Mouse (Mus musculus) c-Kit-positive CD71-positive TER-119-positive erythroid progenitor cells, embryonic 14.5 days (primary cell): ENCODE results near the gene Slc26a3.
A peak's percentile ranks its signal among the peaks of the same experiment; 100 is the strongest.

Experiments used
- DNase-seq: peaks from one replicate; pipeline ENCODE4 v3.0.0-alpha.2; 2013; ENCODE audit warnings: low spot score

The Slc26a3 gene

DNA sequence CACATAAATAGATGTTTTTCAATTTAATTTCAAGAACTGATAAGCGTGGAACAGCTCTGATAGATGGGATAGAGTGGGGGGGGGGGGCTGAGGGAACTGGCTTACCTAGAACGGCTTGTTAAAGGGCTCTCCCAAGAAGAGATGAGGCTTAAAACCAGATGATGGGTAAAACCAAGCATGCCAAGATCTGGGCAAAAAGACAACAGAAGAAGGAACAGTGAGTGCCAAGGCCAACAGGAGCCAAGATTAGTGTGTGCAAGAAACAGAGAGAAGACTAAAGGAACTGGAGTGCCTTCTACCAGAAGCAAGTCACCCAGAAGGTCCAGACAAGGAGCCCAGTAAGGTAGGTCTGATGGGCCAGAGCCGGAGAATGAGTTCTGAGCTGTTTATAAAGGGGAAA is at the start of gene Slc26a3:
Gene Slc26a3, plus strand, starts transcription at position 301 of the 400 bp plus-strand sequence.
- no peak for DNase-seq

DNA sequence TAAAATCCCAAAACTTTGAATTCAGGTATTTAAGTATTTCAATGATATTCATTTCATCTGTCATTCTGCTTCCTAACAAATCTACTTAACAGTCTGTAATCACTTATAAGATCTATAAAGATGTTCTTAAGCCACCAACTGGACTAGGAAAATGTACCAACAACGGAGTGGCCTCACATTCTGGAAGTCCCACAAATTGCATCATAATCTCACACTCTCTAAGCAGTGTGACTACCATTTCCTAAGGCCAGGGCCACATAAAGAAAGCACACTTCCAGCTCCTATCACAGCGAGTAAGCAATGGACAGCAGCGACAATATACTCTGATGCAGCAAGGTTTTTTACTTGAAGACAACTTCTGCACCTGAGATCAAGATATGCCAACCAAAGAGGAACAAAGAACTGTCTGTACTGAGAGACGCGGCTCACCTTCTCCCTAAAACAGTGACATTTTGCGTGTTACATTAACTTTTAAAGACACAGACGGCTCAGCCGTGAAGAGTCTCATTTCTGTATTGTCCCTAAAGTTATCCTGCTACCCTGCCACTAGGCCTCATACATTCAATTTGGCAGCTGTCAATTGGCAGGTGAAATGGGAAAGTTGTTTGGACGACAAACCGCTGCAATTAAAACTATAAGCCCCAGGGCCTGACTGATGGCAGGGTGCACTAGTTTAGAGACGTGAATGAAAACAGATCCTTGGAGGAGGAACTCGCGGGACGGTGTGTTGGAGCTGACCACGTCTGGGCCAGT is 40.3 kb upstream of the Slc26a3 start:
- DNase-seq = peak; percentile 22

DNA sequence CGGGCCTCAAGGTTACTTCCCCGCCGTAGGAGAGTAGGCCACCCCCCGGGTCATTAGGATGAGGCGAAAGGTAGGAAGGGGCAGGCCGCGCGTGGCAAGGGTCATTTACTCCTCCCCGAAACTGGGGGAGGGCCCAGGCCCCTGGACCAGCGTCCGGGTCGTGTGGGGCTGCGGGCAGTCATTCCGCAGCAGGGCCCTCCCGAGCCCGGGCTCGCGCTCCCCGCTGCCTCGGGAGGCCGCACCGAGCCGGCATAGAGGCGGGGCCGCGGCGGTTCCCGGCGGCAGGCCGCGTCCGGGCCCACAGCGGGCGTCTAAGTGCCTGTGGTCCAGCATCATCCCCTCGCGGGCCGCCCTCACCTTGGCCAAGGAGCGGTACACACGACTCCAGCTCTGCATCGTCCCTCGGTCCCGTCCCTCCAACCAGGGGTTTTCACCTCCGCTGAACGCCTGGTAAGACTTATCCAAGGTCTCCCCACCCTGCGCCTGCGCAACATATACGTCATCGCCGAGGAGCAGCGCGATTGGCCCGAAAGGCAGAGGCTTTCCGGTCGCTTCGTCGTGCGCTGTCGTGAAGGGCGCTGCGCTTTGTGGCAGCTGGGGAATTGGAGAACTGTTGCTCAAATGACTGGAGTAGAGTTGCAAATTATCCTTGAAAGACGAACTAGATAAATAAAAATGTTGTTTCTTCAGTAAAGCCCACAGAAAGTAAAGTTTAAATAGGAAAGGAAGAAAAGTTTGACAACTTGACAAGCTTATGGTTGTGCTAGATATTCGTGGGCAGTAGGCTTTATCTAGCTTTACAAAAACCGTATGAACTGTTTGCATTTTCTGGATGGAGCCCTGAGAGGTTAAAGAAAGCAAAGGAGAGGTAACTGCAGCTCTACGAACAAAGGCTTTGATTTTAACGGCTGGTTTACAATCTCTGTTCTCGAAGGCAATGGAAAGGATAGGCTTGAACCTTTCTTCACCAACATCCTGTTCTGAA is 39.4 kb upstream of the Slc26a3 start, which contains the start of gene Dld:
Gene Dld, minus strand, starts transcription at position 510 of the 985 bp plus-strand sequence.
- DNase-seq = peak; percentile 94

DNA sequence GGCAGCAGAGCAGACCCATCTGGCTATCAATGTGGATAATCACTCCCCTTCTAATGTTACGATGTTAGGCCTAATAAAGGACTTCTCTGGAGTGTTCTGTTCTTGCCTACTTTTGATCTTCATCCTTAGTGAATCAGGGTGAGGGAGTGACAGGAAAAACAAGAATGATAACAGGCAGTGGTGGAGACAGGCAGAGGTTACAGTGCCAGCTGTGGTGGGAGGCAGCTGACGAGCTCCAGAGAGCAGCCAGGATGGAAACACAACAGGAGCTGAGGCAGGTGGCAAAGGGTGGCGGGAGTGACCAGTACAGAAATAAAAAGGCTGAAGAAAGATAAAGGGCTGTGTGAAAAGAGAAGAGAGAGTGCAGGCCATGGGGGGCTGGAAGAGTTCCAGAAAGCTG is 24.2 kb upstream of the Slc26a3 start:
- no peak for DNase-seq

DNA sequence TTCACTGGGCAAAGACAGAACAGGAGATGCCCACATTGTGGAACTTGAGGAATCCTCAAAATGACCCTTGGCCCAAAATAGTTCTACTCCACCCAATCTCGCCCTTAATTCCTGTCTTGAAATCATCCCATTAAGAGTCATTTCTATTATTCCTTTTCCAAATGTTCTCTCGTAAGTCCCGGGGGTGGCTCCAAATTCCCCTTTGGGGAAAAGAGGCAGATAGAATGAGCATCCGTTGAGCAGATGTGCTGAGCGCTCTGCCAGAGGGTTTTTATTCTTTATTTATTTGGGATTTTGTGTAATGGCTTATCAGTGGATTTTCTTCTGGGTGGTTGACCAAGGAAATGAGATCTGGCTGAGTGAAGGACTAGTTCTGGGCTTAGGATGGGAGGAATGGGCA is 22.9 kb upstream of the Slc26a3 start:
- no peak for DNase-seq

DNA sequence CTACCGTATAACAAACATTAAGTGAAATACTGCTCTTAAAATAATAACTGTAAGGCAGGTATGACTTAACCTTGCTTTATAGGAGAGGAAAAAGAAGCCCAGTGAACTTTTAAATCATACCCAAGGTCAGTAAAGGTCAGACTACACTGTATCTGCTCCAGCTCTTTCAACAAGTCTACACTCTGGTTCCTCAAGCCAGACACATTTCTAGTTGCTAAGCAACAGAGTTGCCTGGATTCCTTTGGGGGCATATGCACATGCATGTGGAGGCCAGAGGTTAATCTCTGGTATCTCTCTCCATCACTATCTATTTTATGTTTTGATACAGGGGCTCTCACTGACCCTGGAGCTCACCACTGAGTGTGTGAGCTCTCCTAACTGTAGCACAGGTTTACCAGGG is 21.6 kb upstream of the Slc26a3 start:
- DNase-seq = no peak

DNA sequence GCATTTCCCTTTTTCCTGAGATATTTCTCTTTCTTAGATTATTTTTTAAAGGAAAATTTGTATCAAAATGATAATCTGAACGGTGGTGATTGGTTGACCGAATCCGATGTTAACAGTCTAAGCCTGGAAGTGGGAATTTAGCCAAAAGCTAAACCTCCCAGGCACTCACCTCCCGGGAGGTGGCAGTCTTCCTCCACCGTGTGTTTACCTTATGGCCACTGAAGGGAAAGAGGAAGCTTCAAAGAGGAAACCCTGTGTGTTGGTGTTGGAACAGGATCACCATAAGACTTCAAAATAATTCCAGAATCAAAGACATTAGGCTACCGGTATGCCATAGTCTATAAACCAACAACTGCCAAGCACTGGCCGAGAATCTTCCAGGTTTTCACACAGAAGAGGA is 21.0 kb upstream of the Slc26a3 start:
- no peak for DNase-seq

DNA sequence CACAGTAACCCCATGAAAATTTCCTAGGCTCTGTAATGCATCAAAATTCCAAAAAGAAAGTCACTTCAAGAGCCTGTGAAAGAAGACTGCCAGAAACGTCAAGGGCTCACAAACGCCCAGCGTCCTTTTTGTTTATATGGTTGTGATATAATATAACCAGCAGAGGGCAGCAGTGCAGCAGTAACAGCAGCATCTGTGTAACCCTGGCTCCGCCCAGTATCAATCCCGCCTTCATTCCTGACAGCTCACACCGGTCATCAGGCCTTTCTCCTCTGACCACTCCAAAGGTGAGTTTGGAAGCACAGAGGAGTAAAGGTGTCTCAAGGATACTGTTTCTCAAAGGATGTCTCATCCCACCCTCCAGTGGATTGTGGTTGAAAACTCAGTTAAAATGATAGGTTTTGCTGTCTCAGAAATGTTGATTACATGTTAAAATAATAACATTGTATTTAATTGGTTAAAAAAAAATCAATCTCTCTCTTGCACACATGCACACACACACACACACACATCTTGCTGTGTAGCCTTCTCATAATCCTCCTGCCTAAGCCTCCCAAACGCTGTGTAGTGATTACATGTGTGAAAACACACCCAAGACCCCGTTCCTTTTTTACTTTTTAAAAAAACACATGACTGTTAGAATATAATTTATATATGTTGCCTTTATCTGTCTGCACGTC is 15.9 kb upstream of the Slc26a3 start:
- DNase-seq = peak; percentile 67

DNA sequence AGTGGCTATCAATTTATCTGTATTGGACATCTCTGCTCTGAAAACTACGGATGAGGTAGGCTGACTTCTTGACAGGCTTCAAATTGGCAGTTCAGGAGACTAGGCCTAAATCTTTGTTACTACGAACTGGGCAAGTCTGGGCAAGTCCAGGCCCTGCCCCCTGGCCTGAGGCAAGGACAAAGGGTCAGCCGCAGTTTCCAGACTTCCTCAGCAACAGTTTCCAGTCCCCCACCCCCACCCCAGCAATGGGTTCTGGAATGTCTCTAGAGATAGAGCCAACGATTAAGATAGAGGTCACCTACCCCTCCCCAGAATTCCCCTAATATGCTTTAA is 15.4 kb upstream of the Slc26a3 start:
- no peak for DNase-seq

DNA sequence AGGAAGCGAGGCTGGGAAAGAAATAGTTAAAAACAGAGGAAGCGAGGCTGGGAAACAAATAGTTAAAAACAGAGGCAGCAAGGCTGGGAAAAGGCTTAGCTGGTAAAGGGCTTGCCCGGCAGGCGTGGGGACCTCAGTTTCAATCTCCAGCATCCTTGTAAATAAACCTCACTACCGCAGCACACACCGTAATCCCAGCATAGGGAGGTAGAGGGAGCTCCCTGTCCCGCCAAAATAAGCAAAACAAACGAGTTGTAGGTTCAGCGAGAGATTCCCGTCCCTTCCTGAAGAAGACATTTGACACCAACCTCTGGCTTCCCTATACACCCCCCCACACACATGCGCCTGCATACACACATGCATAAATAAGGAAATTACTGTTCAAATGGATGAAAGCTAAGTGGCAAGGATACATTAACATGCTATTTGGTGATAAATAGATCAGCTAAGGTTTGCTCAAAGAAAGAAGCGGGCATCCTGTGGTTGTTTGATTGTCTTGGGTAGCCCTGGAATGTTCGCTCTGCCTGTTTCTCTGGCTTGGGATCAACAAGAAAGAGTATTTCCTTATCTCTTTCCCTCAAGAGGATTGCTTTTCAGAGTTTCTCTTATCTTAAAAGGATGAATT is 14.2 kb upstream of the Slc26a3 start:
- DNase-seq = no peak

DNA sequence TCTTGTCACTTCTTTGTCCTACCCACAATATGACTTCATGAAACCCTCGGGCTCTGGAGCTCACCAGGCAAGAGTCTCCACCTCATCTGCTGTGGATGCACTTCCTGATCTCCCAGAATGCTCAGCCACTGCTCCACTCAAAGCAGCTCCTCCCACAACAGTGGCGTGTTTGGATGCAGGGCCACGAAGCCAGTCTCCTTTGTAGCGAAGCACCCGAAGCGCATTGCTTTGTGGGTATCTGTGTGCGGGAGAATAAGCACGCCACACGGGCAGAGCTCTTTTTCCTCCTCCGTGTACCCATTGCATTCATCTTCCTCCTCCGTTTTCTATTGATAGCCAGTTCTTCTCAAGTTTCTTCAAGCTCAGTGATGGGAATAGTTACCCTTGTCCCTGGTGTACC is 13.4 kb upstream of the Slc26a3 start:
- no peak for DNase-seq

DNA sequence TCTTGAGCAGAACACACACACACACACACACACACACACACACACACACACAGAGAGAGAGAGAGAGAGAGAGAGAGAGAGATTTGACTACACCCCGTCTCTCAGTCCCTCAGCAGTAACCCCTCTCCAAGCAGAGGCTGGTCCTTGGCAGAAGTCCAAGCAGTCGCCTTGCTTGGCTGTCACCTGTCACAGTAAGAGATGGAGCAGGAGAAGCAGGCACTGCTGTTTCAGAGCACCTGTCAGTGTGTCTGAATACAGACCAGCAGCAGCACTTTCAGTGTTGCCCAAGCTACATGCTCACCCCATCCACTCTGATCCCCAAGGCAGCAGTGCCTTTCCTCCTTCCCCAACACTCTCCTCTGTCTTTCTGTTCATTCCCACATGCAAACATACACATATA is 9.8 kb upstream of the Slc26a3 start:
- no peak for DNase-seq

DNA sequence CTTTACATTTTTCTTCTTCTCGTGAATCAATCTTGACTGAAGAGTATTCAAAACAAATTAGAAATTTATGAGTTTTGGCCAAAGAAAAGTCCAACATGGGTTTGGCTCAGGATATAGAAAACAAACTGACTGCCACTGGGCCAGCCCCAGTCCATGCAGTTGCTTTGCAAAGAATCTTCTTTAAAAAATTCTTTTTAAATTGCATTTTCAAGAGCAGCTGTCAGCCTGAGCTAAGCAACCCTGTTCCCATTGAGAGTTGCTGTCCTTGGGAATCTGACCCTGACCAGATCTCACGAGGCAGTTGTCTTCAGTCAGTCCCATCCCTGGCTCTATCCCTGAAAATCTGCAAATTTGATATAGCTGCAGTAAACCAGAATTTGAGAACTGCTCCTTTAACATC is 8.2 kb upstream of the Slc26a3 start:
- no peak for DNase-seq

DNA sequence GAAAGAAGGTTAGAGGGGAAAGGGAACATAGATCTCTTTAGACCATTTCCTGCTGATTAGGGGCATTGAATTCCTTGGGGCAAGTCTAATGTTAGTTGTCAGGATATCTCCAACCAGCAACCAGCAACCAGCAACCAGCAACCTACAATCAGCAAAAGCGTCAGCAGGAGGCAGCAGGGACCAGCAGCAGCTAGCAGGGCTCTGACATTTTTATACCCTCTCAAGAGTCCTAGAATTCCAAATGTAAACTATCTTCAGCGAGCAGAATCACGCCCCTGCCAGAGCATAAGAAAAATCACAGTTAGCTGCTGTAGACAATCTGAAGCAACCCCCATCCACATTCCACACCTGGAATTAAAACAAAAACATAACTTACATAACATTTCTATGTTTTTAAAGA is 3.4 kb upstream of the Slc26a3 start:
- DNase-seq = no peak

DNA sequence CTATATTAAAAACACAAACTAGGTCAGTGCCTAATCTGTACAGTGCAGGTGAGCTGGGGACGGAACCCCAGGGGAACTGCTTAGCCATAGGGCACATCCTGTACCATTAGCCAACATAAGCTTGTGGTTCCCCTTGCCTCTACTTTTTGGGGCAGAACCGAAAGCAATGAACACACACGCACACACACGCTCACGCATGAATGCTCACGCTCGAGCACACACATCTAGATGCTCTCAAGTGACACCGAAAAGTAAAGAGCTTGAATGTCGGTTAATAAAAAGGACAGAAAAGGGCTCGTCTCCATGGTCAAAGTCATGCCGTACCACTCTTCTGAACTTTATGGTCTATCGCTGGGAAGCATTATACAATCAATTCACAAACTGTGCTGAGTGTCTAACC is 1.0 kb downstream of the Slc26a3 start:
- no peak for DNase-seq

DNA sequence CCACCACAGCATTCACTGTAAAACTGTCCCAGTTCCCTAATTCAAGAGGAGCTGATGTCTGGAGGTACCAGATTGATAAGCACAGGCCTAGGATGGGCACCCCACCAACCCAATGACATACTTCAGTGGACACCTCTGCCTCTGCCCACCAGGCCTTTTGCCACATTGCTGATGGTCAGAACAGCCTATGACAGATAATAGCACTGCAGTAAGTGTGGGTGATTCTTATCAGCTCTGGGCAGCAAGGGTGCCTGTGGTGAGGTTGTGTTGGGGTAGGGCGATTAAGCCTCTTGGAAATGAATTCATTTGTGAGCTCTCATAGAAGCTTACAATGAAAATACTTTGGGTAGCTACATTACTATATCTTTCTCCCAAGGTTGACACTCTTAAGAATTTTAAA is 5.2 kb downstream of the Slc26a3 start:
- DNase-seq = no peak

DNA sequence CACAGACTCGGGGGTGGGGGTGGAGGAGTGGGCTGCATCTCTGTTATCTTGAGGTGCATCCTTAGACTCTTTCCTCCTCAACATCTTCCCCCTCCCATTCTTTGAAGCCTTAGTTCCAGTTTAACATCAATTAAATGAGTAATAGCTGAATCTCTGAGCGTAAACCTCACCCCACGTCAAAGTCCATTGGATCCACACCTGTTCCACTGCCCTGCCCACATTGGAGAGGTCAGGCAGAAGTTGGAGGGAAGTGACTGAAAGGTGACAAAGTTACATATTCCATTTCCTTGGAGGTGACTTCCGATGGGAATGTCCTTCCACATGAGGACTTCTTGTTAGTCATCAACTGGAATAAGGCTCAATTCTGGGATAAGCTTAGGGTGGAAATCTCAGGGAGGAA is 7.0 kb downstream of the Slc26a3 start:
- no peak for DNase-seq

DNA sequence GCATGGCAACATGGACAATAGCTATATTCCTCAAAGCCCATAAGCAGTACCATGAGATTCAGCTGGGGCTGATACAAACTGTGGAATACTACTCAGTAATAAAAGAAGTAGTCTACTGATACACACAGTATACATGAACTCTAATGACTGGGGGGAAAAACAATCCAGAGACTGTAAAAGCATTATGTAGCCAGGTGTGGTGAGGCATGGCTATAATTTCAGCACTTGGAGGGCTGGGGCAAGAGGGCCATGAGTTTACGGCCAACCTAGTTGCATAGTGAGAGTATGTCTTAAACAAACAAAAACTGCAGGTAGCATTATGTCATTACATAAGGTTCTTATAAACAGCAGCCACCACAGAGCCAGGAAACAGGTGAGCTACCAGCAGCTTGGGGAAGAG is 10.2 kb downstream of the Slc26a3 start:
- no peak for DNase-seq

DNA sequence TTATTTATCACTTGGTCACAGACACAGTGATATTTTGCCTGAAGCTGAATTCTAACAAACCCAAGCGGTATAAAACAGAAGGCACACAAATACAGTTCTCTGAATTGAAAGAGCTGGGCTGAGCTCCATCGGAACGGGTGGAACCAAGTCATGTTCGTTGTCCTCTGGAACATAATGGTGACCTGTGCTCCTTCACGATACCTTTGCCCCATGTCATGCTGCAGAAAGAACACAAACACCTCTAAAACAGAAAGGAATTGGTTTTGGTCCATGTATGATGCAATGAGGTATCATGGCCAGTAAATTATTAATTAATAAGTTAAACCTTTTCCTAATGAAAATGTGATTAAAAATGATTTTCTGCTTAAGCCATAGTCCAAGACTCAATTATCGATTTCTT is 11.3 kb downstream of the Slc26a3 start:
- no peak for DNase-seq

DNA sequence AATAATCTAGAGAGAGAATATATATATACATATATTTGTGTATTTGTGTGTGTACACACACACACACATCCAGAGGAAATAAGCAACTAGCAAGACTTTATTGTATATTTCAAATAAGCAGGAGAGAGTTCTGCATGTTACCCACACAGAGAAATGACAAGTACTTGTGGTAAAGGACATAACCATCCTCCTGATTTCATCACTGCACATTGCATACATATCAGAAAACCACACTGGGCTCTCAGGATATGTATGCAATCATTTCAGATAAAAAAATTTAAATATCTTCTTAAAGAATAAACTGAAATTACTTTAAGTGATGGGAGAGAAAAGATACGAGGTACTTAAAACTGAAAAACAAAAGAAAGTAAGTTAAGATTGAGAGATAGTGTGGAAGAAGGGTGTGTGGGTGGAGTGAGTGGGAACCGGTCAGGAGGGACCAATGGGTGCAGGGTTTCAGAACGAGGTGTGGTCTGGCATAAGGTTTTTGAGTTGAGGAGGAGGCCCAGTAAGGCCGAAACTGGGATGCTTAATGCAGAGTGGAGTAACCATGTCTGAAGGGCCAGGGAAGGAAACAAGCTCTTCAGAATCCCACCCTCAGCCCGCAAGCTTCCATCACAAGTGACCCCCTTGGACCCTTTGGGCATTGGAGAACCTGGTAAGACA is 14.0 kb downstream of the Slc26a3 start:
- no peak for DNase-seq

DNA sequence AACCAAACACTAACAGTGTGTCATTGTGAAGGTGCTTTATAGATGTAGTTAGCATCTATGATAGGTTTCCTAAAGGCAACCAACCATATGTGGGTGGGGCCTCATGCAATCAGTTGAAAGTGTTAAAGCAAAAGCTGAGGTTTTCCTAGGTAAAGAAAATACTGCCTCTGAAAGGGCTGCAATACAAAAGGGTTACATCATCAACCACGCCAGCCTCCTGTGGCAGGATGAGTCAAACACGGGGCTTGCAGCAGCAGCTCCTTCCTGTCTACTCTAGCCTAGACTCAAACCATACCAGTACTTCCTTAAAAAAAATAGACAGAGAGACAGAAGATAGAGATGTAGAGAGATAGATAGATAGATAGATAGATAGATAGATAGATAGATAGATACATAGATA is 25.3 kb downstream of the Slc26a3 start:
- DNase-seq = no peak
